Mouse (Mus musculus) embryo, embryonic 10 days (tissue): ENCODE measurements at regions not wholly inside any gene's neighbourhood (a gene's known extent, or its start where the extent isn't known, plus 50 kb on each side); places are given as distances from the start of the nearest gene placed in this dataset.
A peak's percentile ranks its signal among the peaks of the same experiment; 100 is the strongest.
"Not testable (repeated sequence)": the region's sequence is repeated elsewhere in the genome, so short reads cannot be mapped to it uniquely, and the experiment has no call there.

Source experiments
- DNase-seq: peaks from one replicate; pipeline ENCODE4 v3.0.0-alpha.2; 2015; ENCODE audit warnings: low spot score

DNA sequence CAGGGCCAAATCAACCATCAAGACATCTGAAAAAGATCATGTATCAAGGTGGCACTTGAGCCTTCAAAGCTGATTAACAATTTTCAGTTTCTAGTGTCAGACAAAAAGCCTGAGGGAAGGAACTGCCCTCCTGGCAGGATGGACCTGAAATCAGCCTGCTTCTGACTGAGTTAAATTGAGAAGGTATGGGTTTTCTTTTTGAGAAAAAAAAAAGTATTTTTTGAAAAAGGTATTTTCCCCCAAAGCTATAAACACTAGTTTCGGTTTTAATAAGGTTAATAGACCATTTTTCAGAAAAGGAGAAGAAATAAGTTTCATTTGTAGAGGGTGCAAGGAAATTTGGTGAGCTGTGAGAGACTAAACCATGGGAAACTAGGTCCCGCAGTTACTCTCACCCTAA, 124.6 kb upstream of the Mrpl21 start:
- DNase-seq, result not testable (repeated sequence)

GRCm38 (mm10) chr19:3159346-3159745, 123.4 kb upstream of the Mrpl21 start:
- no peak for DNase-seq

DNA sequence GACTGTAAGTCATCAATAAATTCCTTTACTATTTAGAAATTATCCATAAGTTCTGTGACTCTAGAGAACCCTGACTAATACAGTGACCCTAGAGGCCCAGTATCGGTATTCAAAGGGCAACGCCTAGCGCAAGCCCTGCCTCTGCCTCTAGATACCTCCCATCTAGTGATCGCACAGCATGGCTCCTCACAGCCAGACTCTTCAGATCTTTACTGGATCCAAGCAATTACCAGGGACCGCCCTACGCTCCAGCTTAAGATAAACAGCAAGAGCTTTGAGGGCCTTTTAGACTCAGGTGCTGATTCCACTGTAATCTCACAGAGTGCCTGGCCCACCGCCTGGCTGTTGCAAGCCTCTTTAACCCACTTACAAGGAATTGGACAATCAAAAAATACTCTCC, 115.0 kb upstream of the Mrpl21 start:
- DNase-seq, result no peak

DNA sequence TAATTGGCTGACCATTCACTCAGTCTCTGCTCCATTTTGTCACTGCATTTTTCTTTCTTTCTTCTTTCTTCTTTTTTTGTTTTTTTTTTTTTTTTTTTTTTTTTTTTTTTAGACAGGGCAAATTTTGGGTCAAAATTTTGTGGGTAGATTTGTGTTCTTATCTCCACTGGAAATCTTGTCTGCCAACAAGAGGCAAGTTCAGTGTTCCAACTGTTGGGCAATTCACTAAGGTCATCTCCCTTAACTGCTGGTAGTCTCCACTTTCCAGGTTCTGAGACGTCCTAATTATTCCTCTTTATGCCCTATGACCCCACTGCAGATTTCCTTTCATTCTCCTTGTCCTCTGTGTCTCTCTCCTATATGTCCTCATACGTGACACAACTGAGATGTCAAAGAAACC, 100.1 kb upstream of the Mrpl21 start:
- DNase-seq, result no peak

GRCm38 (mm10) chr19:3192644-3193043, 90.1 kb upstream of the Mrpl21 start:
- DNase-seq, result no peak

DNA sequence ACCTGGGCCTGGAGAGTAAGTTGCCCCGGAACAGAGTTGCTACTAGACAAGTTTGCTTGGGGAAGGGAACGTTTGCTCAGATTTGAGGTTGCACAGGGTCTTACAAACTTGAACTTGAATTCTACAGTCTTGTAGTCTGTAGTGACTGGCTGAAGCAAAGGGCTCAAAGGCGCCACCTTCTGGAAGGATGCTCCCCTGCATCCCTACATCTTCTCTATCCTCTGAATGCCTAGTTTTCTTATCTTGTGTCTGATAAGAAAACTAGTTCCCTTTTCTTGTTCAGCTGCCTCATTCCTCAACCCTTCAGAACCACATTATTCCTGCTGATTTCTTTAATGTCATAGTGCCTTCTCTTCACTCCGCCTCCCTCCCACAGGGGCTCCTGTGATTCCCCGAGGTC, 78.2 kb upstream of the Mrpl21 start:
- peak; percentile 3 for DNase-seq

DNA sequence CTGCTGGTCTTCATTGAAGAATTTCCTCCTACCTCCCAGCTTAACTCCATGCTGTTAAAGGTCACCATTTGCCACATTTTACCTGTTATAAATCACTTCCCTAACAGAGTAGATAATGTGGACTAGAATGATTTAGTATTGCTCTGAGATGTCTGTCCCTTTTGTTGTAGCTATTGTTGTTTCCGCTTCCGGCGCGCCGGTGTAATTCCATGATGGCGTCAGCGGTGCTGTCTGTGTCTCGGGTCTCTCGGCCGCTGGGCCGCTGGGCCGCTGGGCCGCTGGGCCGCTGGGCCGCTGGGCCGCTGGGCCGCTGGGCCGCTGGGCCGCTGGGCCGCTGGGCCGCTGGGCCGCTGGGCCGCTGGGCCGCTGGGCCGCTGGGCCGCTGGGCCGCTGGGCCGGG, 77.3 kb upstream of the Mrpl21 start:
- not testable (repeated sequence) for DNase-seq

- peak; percentile 67 for DNase-seq
These were observed 74.4 kb upstream of the Mrpl21 start for GRCm38 (mm10) chr19:3208283-3208682.
